Mouse (Mus musculus) regulatory T cell (primary cell): ENCODE measurements around the gene Phf23.

Experiments
- in situ Hi-C: fragments of 300-600 bp; cut with MboI, MseI; formaldehyde crosslinking; loops from one replicate; pipeline ENCODE4 v1.15.1; 2025; ENCODE audit warnings: high pct_unique_total_duplicates

Phf23 gene

DNA sequence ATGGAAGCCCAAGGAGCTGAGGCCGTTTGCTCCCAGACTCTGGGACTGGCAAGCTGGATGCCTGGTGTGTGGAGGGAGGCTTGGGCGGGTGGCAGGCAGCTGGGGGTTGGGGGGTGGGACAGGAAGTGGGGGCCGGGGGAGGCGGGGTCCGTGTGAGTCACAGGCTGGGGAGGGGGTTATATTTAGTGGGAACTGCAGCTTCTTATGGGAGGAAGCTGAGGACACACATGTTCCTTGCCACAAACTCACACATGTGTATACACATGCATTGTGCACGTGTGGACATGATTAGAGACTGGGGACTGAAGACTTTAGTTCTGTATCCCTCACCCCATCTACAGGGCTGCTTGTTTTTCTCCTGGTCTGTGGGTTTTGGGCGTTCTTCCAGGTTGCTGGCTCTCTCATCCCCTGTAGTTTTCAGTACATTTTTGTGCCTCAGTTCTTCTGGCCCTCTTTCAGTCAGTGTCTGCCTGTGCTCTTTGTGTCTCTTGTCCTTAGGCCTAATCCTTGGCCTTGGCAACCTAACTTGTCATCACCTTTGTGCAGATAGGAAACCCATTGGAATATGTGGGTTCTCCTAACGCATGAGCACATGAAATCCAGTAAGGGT is 24.6 kb downstream of the Phf23 start:
- in situ Hi-C loops: loop anchor here (5.0 kb wide), 1 partner anchor 608 kb away; the partner anchor contains the start of gene Kdm6b

DNA sequence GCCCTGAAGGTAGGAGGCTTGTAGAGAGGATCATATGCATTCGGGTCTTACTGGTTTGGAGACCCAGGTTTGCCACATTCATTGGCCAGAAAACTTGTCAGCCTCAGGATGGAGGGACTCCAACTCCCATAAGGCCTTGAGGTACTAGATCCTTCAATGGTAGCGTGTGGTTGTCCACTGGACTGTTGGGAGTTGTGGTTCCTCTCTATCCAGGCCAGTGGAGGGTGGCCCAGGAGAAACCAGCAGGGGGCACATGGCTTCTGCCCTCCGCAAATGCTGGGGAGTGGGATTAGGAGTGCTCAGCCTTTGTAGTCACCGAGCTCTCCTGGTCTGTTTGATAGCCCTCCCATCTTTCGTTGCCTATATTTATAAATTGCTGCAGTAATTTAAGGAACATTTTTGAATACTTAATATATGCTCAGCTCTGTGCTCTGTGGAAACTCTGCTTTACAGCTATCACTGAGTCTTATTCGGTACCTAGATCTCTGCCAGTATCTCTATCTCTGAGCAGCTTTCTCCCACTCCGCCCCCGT is 25.2 kb downstream of the Phf23 start:
- in situ Hi-C loops: loop anchor here (5.0 kb wide), 1 partner anchor 608 kb away; the partner anchor contains the start of gene Kdm6b

DNA sequence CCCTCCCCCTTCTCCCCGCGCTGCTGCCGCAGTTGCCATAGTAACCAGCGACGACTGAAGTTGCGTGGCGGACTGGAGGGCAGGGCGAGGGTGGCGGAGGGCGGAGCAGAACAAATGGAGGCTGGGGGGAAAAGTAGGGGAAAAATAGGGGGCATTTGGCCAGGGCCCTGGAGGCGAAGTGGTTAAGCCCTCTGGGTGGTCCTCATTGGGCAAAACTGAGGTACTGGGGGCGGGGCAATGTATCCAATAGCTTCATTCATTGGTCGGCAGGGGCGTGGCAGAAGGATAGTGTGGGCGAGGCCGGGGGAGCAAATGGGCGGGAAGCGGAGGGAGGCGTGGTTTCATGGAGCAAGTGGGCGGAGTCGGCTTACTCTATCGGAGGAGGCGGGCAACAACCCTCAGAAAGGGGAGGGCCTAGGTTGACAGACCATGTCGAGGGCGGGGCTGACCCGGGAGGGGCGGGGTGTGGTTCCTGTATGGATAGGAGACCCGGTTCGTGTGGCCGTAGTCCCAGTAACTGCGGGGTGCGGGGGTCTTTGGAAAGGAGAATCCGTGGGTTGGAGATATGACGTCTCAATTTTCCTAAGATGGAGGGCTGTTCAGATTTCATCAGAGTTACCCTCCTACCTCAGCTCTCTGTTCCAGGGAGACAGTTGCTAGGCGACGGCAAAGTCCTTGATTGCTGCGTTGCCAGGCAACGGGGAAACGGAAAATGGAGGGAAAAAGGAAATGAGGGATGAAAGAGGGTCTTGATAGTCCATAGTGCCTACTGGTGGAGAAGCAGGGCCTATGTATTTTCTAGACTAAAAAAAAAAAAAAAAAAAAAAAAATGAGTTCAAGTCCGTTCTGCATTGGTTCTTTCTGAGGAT is 25.9 kb downstream of the Phf23 start:
- in situ Hi-C loops: loop anchor here (5.0 kb wide), 1 partner anchor 609 kb away; the partner anchor contains the start of gene Kdm6b

DNA sequence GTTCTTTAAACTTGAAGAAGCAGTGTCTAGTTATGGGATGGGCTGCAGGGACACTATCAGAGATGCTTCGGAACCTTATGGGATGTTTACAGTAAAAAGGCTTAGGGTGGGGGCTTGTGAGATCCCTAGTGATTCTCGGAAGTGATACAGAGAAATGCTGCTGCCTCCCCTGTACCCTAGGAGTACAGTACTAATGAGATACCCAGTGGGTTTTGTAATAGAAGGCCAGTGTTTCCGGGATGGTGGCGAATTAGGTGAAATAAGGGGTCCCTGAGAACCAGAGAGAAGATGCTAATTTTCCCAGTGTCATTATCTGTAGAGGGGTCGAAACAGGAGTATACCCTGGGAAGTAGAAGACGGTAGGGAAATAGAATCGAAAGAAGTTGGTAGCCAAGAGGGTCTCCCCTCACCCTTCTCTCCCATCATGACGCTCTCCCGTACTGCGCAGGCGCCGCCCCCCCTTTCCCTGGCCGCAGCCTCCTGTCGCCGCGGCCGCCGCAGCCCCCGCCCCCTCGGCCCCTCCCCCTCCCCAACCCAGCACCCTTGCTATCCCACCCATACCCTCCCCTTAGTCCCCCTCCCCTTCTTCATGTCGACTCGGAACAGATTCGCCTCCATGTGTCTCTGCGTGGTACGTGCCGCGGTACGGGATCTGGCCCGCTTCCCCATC is 28.0 kb downstream of the Phf23 start:
- in situ Hi-C loops: loop anchor here (5.0 kb wide), 1 partner anchor 611 kb away; the partner anchor contains the start of gene Kdm6b

DNA sequence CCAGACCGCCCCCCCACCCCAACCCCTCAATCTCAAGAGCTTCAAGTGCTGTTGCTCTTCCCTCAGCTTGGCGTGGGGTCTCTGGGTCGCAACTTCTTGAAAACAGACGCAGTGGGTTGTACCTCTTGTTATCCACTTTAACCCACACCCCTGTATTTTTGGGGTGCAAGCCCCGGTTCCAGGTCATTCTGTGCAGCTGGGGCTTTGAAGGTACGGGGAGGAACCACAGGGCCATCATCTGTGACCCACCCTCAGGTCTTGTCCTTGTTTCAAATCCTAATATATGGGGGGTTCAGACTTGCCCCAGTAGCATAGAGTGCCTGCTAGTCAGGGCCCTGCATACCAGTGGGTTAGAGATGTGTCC is 28.6 kb downstream of the Phf23 start:
- in situ Hi-C loops: loop anchor here (5.0 kb wide), 1 partner anchor 612 kb away; the partner anchor contains the start of gene Kdm6b

DNA sequence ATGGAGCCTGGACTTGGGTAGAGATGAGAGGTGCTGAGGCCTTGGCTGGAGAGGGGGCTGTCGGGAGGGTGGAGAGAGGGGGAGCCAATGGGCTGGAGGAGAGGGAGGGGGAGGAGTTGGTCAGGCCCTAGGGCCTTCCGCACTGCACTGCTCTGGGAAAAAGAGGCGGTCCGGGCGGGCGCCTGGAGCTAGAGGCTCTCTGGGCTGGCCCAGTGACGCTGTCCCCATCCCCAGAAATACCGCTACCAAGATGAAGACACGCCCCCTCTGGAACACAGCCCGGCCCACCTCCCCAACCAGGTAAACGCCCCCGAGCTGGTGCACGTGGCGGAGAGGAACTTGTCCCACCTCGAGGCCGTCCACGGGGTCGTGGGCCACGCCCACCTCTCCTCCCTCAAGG is 31.1 kb downstream of the Phf23 start:
- in situ Hi-C loops: no loop called here

DNA sequence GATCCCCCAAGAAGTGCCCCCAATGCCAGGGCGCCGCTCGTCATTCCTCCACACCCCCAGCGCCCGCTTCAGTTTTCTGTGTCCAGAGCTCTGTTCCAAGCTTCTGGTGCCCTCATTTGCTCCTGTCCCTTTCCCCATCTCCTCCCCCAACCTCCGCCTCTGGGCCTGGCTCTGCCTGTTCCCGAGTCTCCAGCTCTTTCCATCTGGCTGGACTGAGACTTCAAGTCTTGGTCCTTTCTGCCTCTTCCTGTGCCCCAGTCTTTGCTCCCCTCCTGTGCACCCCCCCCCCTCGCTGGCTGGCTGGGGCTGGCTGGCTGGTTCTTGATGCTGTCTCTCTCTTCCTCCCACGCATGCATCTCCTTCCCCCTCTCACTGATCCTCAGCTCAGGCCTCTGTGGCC is 31.8 kb downstream of the Phf23 start:
- in situ Hi-C loops: no loop called here

DNA sequence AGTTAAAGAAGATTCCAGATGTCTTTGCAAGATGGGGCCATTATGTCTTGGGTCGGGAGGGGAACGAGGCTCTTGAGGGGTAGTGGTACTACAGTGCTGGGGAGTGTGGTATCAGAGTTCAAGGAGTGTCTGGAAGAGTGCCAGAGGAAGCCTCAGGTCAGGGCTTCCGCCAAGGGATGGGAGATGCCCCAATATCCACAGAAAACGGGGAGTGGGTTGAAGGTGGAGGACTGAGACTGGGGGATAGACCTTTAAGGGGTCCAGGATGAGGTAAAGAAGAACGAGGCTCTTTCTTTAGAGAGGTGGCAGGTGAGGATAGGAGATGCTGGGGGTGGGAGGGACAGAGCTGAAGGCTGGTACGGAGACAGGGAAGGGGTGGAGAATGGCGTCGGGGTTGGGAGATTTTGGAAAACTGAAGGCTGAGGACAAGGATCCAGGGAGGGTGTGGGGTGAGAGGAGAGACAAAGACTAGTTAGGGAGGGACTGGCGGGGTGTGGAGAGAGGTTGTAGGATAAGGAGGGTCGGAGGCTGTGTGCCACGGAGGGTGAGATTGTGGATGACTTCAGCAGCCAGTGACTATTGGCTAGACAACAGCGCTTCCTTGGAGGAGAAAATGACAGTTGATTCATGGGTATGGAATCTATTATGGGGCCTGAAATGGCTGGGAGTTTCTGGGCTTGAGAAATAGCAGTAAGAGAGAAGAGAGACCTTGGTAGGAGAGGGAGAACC is 33.0 kb downstream of the Phf23 start:
- in situ Hi-C loops: no loop called here

DNA sequence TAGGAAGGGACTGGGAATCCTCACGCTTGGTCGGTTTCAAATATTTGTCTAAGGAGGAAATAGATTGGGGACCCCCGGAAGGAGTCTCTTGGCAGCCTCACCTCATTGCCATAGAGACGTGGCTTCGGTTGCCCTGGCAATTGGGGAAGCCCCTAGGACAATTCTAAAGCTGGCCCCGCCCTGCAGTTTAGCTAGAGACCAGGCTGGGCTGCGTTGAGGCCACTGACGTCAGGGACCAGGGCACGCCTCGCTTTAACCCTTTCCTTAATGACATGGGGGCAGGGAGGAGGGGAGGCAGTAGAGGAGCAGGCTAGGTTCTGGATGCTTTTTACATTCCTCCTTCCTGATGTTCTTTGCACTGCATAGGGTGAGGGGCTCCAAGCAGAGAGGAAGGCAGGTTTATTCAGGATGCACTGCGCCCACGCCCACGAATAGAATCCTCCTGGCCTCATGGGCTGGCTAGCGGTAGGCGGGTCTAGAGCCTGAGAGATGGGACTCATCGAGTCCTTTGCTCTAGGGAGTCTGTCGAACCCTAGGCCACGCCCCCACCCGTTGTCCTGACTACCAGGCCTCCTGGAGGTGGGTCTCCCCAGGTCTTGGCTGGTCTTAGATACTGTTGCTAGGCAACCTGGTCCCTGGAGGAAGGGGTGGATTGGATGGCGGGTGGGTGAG is 33.7 kb downstream of the Phf23 start:
- in situ Hi-C loops: no loop called here

DNA sequence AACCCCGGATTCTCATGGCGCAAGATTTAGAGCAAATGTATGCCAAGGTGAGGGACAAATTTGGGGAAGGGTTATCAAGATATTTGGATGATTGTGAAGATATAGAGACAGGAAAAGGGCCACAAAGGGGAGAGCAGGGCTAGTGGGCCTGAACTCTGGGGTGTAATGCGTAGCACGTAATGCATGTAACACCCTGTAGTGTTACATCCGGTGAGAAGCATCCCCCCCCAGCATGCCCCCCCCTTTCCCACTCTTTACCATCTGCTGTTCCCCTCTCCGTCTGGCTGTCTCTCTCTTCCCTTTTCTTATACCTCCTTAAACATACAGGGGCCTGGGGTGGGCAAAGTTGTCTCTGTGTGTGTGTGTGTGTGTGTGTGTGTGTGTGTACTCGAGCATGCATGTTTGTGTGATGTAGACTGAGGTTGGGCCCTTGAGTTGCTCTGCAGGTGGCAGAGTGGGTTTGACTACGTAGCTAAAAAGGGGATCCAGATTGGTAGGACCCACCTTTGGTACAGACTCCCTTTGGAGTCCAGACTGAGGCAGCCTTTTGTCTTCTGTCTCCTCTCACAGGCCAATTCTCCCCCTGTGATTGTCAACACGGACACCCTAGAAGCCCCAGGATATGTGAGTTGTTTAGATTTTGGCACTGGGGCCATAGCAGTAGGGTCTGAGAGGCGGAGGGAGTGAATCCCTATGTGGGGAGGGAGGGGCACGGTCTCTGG is 34.4 kb downstream of the Phf23 start:
- in situ Hi-C loops: no loop called here

DNA sequence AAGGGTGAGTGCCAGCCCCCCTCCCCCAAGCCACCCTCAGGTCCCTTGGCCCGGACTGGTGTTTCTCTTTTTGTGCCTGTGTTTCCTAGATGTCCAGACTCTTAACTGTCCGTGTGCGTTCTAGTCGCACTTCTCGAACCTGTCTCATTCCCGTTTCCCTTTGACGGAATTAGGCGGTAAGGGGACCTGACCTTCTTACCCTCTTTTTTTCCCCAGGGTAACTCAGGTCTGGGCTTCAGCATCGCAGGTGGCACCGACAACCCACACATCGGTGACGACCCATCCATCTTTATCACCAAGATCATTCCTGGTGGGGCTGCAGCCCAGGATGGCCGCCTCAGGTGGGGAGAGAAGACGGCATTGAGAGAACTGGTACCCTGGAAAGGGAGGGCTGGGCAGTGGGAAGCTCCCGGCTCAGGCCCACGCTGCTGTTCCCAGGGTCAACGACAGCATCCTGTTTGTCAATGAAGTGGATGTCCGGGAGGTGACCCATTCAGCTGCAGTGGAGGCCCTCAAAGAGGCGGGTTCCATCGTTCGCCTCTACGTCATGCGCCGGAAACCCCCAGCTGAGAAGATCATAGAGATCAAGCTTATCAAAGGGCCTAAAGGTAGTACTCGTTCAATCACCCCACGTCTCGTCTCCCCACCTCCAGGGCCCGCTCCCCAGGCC is 35.2 kb downstream of the Phf23 start:
- in situ Hi-C loops: no loop called here

DNA sequence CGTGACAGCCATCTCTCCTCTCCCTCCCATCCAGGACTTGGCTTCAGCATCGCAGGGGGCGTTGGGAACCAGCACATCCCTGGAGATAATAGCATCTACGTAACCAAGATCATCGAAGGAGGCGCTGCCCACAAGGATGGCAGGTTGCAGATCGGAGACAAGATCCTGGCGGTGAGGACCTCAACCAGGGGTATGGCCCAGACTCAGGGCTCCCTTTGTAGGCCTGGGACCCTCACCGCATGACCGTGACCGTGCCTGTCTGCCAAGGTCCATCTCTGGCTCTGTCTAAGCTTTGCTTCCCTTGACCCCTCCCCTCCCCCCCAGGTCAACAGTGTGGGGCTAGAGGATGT is 35.7 kb downstream of the Phf23 start:
- in situ Hi-C loops: no loop called here

DNA sequence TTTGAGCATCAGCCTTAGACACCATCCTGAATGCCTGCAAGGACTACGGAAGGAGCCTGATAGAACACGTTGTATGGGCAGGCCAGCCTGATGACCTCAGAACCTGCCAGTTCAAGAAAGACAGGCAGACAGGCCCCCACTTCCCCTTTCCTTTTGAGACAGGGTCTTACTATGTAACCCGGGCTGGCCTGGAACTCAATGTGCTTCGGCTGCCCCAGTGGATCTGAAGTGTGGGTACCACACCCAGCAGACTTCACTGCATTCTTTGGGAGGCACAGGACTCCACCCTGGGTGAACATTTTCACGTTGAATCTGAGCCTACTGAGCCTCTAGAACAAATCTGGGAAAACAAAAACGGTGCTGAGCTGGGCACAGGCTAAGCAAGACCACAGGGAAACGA is 42.6 kb downstream of the Phf23 start:
- in situ Hi-C loops: no loop called here

DNA sequence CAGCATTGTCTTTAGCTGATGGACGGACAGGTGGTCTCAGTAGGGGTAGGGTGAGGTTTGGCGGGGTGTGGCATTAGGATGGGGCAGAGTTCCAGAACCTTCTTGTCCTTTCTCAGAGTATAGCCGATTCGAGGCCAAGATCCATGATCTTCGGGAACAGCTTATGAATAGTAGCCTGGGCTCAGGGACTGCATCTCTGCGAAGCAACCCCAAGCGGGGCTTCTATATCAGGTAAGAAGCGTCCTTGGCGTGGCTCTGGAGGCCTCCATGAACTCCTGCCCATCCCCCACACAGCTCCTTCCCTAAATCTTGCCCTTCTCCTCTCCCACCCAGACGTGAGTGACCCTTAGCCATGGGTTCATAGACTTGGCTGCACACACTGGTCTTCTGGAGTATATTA is 44.1 kb downstream of the Phf23 start:
- in situ Hi-C loops: no loop called here

DNA sequence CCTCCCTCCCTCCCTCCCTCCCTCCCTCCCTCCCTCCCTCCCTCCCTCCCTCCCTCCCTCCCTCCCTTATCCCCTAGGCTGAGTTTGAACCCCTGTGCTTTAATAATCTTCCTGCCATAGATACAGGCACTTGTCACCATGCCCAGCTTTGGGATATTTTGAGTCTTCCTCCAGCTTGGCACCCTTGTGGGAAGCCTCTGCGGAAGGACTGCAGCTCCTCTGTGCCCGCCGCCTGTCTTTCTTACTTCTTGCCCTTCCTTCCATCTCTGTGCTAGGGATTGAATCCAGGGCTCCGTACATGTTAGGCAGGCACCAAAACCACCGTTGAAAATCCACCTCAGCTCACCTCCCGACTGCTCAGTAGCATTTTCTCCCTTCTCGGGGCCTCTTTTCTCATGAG is 44.6 kb downstream of the Phf23 start:
- in situ Hi-C loops: no loop called here

DNA sequence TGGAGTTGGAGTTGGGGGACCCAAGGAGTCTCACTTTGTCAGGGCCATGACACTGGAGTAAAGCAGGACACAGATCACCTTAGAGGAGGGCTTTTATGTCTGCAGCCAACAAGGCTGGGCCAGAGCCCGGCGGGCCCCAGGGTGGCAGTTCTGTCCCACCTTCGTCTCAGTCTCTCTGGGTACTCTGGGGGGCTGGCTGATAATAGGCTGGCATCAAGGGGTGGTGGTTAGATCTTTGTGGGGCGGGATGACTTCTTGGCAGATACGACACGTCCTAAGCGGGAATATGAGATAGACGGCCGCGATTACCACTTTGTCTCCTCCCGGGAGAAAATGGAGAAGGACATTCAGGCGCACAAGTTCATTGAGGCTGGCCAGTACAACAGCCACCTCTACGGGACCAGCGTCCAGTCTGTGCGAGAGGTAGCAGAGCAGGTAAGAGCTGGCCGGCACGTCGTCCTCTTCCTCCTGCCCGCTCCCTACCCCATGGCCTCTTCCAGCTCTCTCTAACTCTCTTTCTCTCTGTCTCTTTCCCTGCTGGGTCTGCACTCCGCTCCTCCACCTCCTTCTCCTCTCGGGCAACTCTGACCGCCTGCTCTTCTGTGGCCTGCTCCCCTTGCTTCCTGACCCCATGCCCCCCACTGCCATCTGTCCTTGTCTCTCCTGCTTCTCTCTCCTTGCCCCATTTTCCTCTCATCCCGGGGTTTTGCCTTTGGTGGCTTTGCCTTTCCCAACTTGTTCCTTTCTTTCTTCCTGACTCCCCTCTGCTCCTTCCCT is 46.9 kb downstream of the Phf23 start:
- in situ Hi-C loops: no loop called here

DNA sequence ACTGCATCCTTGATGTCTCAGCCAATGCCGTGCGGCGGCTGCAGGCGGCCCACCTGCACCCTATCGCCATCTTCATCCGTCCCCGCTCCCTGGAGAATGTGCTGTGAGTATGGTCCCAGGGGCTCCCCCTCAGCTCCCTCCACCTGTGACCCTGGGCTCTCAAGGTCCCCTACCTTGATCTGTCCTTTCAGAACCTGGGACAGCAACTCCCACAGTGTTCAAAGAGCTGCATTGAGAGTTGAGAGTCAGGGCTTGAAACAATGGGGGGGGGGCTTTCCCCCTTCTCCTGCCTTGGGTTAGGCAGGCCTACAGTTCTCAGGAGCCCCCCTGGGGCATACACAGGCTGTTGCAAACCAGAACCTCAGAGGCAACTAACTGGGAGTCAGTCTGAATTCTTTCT is 48.1 kb downstream of the Phf23 start:
- in situ Hi-C loops: no loop called here

DNA sequence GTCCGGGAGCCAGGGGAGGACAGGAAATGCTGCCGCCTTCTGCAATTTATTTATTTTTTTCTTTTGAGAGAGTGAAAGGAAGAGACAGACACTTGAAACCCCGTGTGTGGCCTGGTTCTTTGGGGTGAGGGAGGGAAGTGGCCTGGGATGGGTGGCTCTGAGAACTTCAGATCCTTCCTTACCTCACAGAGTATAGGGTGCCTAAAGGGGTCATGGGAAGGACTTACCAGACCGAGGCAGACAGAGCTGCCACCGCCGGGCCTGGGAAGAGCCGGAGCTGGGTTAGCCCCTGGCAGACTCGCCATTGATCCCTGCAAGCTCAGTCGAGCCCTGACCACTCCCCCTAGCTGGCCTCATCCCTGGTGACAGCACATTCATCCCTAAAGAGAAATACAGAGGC is 49.9 kb downstream of the Phf23 start:
- in situ Hi-C loops: no loop called here

DNA sequence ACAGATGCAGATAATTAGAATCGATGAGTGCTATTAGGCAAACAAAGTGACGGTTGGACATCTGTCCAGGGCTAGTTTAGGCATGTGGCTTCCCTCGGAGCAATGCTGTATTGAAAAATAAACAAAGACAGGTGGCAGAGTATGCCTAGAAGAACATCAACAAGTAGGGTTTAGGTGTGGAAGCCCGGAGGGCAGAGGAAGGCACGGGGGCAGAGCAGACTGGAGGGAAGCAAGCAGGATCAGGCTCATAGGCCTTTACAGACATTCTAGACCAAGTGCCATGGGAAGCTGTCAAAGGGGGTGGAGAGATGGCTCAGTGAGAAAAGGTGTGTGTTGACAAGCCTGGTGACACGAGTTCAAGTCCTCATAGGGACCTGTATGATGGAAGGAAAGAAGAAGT is 53.8 kb downstream of the Phf23 start:
- in situ Hi-C loops: no loop called here
